Mouse (Mus musculus) forebrain, postnatal 0 days (tissue): Measurements from ENCODE around the gene Colgalt1. TPM values are rescaled to one million over a fixed set of nuclear protein-coding genes. Genes with fewer than 3 reads are reported as not detected.

ENCODE experiments used
- ATAC-seq: fragments of 200-750 bp; cut with Nextera tagmentation; 2 replicates; pipeline ENCODE4 v1.8.0; 2017; ENCODE audit warnings: mild to moderate bottlenecking, moderate library complexity
- DNase-seq: peaks from one replicate; pipeline ENCODE4 v3.0.0-alpha.2; 2015
- H3K27ac ChIP-seq: fragments of 300-500 bp; sonication (generic); 2 replicates; pipeline ENCODE4 v1.5.1; 2014; ENCODE audit warnings: low read depth, mild to moderate bottlenecking, antibody characterized with exemption, low read length, moderate library complexity, mixed read lengths
- H3K27me3 ChIP-seq: fragments of 300-500 bp; sonication (generic); 2 replicates; pipeline ENCODE4 v1.6.1; 2014; ENCODE audit warnings: mild to moderate bottlenecking, low read length, mixed read lengths; ENCODE audit not compliant: insufficient read depth
- H3K36me3 ChIP-seq: fragments of 300-500 bp; sonication (generic); 2 replicates; pipeline ENCODE4 v1.6.1; 2014; ENCODE audit warnings: mild to moderate bottlenecking, moderate library complexity; ENCODE audit not compliant: insufficient read depth
- H3K4me1 ChIP-seq: fragments of 300-500 bp; sonication (generic); 2 replicates; pipeline ENCODE4 v1.6.1; 2014; ENCODE audit warnings: antibody characterized with exemption; ENCODE audit not compliant: insufficient read depth
- H3K4me2 ChIP-seq: fragments of 300-500 bp; sonication (generic); 2 replicates; pipeline ENCODE4 v1.6.1; 2014; ENCODE audit warnings: low read depth, mild to moderate bottlenecking, moderate library complexity
- H3K4me3 ChIP-seq: fragments of 300-500 bp; sonication (generic); 2 replicates; pipeline ENCODE4 v1.5.1; 2014; ENCODE audit warnings: low read depth, low read length, mixed read lengths
- H3K9ac ChIP-seq: fragments of 300-500 bp; sonication (generic); 2 replicates; pipeline ENCODE4 v1.6.1; 2014; ENCODE audit warnings: mild to moderate bottlenecking
- H3K9me3 ChIP-seq: fragments of 300-500 bp; sonication (generic); 2 replicates; pipeline ENCODE4 v1.6.1; 2016; ENCODE audit warnings: low read length
- CTCF ChIP-seq: sonication (generic); IDR thresholded peaks from 2 replicates; pipeline ENCODE4 v1.5.1; 2016; ENCODE audit warnings: antibody characterized with exemption, control low read depth, low read depth
- WGBS: fragments of 180-500 bp; shearing (Covaris S2); extraction: QIAGEN DNeasy Blood & Tissue Kit; methylation state at CpG from one replicate; pipeline ENCODE4 v1.1.7; 2014; 5-methylcytosine and 5-hydroxymethylcytosine counted together
- polyA plus RNA-seq: library from polyadenylated mRNA; unstranded; fragments of >200 nt; fragmentation: Nextera tagmentation; extraction: Ambion mirVana; gene quantifications from 2 replicates; pipeline ENCODE4 v1.2.1, GENCODE M21; 2015
- total RNA-seq: library from RNA; depleted of rRNA; stranded (reverse); fragments of >200 nt; gene quantifications from 2 replicates; pipeline ENCODE4 v1.2.3, GENCODE M21; 2014

Gene Colgalt1
- total and polyA plus RNA-seq, 2 experiments from 2014 or later, result 58.4 to 84.3 TPM

DNA sequence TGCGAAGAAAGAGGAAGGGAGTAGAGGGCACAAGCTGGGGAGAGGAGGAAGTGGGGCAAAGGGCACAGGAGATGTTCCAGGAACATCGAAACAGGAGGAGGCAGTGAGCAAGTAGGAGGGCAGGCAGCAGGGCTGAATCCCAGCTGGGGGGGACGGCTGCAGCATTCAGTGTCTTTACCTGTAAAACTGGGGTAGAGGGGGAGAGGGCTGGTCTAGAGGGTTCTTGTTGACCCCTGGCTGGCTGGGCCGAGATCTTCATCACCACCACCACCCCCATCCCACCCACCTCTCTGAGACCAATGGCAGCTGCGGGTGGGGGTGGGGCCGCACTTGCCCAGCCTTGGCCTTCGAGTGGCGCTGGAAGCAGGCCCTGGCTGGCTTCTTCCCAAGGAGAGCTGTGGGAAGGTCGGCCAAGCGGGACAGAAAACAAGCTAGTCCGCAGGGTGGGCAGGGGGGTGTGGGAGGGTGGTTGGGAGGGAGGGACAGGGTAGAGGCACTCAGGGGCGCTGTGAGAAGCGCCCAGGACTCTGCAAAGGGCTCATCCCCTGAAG, 42.3 kb upstream of the Colgalt1 start, which contains the start of gene Slc27a1:
Gene Slc27a1, plus strand, starts transcription at position 496 of the 551 bp plus-strand sequence.
- no peak for TF ChIP-seq CTCF
- H3K4me3 ChIP-seq, result peak within 1 kb of the TSS; percentile 73
- no peaks in the 10 kb centered on the region for H3K36me3 ChIP-seq
- DNase-seq (peak; percentile 73), ATAC-seq (peak; percentile 3; the same call in 1 of the 2 replicates)
- H3K27me3 ChIP-seq, result no peaks in the 10 kb centered on the region
- H3K27ac ChIP-seq, result peak within 1 kb of the TSS; percentile 87
- peak within 1 kb of the TSS; percentile 75 for H3K4me2 ChIP-seq
- peak within 1 kb of the TSS; percentile 71 for H3K9ac ChIP-seq
- no peaks in the 10 kb centered on the region for H3K9me3 ChIP-seq
- H3K4me1 ChIP-seq, result peaks cover 7% of the 10 kb centered on the region; the same call in 1 of the 2 replicates
- WGBS, result 14% methylated on average over 13 of the region's 13 CpGs

- Histone ChIP-seq H3K4me3 (peak overlapping the region; percentile 73), H3K36me3 (no peaks in the 10 kb centered on the region), H3K27me3 (no peaks in the 10 kb centered on the region), H3K4me2 (peak overlapping the region; percentile 75), H3K9me3 (no peaks in the 10 kb centered on the region), H3K27ac (peak overlapping the region; percentile 87), H3K4me1 (peaks cover 7% of the 10 kb centered on the region; the same call in 1 of the 2 replicates), H3K9ac (peak overlapping the region; percentile 71)
- no peak for TF ChIP-seq CTCF
- WGBS, result 21% methylated on average over 6 of the region's 6 CpGs
- ATAC-seq (no peak), DNase-seq (no peak)
Observed at GRCm38 (mm10) chr8:71568941-71569340, 41.9 kb upstream of the Colgalt1 start.

DNA sequence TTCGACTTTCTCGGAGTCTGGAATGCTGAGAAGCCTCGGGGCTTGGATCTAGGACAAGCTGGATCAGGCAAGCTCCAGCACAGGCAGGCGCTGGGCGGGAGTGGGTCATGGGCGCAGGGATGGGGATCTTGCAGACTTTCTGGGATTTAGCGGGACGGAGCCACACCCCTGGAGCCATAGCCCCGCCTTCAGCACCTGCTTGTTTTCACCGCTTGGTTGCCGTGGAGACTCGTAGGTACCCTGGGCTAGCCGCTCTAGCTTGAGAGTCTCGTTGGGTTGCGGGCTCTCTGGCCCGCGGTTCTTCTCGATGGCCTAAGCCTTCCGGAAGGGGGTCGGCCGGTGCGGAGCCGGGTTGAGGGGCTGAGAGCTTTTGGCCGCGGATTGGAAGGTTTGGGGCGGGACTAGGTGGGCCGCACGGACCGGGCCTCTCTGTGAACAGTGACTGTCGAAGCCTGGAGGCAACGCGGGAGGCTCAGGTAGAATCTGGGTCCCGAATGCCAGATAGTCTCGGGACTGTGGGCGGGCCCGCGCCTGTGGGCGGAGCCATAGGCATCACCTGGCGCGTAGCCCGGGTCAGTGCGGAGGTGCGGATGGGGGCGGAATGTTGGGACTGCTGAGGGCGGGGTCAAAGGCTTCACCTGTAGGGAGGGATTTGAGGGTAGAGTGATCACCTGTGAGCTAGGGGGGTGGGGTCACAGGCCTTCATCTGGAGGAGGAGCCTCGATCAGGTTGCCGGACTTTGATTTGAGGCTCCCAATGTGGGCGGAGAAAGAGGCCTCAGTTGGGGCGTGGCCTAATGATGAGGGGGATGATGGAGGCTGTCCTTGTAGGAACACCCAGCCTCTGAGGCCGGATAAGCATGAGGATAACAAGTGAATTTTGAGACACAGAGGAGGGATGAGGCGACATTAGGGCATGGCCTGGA, 41.2 kb upstream of the Colgalt1 start:
- Histone ChIP-seq H3K9me3 (no peaks in the 10 kb centered on the region), H3K4me1 (peaks cover 7% of the 10 kb centered on the region; the same call in 1 of the 2 replicates), H3K4me3 (peak overlapping the region; percentile 73), H3K27ac (peak overlapping the region; percentile 87), H3K4me2 (peak overlapping the region; percentile 75), H3K36me3 (no peaks in the 10 kb centered on the region; the same call in 1 of the 2 replicates), H3K9ac (peak overlapping the region; percentile 71), H3K27me3 (no peaks in the 10 kb centered on the region)
- peak; percentile 96 for DNase-seq
- WGBS, result 2% methylated on average over 51 of the region's 51 CpGs
- no peak for TF ChIP-seq CTCF
- peak; percentile 76 for ATAC-seq

DNA sequence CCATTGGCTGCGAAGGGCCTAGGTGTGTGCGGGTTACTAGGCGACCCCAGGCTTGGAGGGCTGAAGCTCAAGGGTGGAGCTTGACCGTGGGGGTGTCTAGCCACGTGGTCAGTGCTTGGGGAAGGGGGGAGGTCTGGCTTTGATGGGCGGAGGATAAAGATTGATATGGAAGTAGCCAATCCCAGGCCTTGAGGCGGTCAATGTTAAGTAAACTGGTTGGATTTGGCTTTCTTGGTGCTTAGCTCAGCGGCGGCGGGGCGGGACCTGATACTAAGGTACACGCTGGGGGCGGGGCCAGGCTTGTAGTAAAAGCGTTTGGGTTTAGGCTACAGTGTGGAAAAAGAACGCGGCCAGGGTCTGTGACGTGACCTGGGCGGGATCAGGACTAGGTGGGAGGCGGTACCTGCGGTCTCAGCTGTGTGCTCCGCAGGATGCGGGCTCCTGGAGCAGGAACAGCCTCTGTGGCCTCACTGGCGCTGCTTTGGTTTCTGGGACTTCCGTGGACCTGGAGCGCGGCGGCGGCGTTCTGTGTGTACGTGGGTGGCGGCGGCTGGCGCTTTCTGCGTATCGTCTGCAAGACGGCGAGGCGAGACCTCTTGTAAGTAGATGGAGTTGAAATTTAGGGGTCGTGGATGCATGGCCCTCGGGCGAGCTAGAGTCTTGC, 40.4 kb upstream of the Colgalt1 start:
- Histone ChIP-seq H3K27me3 (no peaks in the 10 kb centered on the region), H3K27ac (peak overlapping the region; percentile 87), H3K9ac (peak overlapping the region; percentile 71), H3K4me3 (peak overlapping the region; percentile 73), H3K4me1 (peaks cover 7% of the 10 kb centered on the region; the same call in 1 of the 2 replicates), H3K9me3 (no peaks in the 10 kb centered on the region), H3K36me3 (no peaks in the 10 kb centered on the region; the same call in 1 of the 2 replicates), H3K4me2 (peak overlapping the region; percentile 75)
- DNase-seq (peak; percentile 96), ATAC-seq (peak; percentile 87)
- under 1% methylated on average over 41 of the region's 41 CpGs for WGBS
- no peak; the same call in 1 of the 2 replicates for TF ChIP-seq CTCF

DNA sequence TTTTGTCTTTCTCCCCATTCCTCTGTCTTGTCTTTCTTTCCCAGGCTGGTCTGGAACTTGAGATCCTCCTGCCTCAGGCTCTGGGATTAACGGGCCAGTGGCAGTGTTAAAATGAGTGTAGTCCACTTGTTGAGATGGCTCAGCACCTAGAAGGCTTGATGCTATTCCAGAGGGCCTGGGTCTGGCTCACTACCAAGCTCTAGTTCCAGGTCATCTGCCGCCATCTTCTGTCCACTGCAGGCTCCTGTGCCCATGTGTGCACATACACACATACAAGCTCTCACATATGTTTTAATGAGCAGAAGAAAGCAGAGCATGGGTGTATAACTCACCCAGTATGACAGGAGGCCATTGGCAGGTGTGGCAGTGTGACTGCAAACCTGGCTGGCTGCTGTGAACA, 38.7 kb upstream of the Colgalt1 start:
- no peak for TF ChIP-seq CTCF
- WGBS, result 65% methylated on average over 2 of the region's 2 CpGs
- H3K27me3 ChIP-seq, result no peaks in the 10 kb centered on the region
- H3K27ac ChIP-seq, result peak overlapping the region; percentile 66; the same call in 1 of the 2 replicates
- ATAC-seq, result no peak
- peaks cover 7% of the 10 kb centered on the region; the same call in 1 of the 2 replicates for H3K4me1 ChIP-seq
- no peak overlapping the region for H3K4me3 ChIP-seq
- H3K36me3 ChIP-seq, result no peaks in the 10 kb centered on the region; the same call in 1 of the 2 replicates
- peak overlapping the region; percentile 75; the same call in 1 of the 2 replicates for H3K4me2 ChIP-seq
- DNase-seq, result no peak
- no peak overlapping the region for H3K9ac ChIP-seq
- H3K9me3 ChIP-seq, result no peaks in the 10 kb centered on the region

DNA sequence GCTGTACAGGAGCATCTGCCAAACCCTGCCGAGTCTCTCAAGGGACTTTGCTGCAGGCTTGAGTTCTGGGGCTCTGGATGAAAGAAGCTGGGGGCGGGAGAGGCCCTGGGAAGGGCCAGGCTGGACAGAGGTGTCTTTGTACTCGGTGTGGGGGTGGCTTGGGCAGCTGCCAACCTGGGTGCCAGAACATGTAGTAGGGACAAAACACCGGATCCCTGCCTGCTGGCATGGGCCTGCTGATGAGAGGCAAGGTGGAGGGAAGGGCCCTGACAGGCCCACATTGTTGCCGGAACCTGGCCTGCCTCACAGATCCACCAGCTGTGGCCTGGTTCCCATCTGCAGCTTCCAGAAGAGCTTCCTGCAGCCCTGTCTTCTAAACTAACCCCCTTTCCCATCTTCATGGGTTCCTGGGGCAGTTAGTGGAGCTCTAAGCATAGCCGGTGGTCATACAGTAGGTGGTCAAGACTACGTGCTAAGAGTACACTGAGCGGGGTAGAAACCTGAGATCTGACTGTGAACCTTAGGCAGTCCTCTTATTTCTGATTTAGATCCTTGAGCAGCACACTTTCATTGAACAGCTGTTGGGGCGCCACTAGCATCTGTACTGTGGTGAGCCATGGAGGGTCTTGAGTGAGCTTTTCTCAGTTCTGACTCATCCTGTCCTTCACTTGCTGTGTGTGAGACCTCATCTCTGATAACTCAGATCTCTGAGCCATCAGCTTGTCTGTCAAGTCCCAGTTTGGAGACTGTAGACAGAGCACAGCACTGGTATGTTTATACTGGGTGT, 37.8 kb upstream of the Colgalt1 start:
- TF ChIP-seq CTCF, result no peak
- Histone ChIP-seq H3K4me1 (peaks cover 7% of the 10 kb centered on the region; the same call in 1 of the 2 replicates), H3K36me3 (no peaks in the 10 kb centered on the region; the same call in 1 of the 2 replicates), H3K4me2 (peak overlapping the region; percentile 25; the same call in 1 of the 2 replicates), H3K9ac (no peak overlapping the region), H3K27me3 (no peaks in the 10 kb centered on the region), H3K27ac (peak overlapping the region; percentile 66), H3K9me3 (no peaks in the 10 kb centered on the region), H3K4me3 (no peak overlapping the region; the same call in 1 of the 2 replicates)
- WGBS, result 38% methylated on average over 9 of the region's 9 CpGs
- ATAC-seq (peak; percentile 1; the same call in 1 of the 2 replicates), DNase-seq (peak; percentile 77)
